Mouse (Mus musculus) forebrain, embryonic 10.5 days (tissue): Measurements from ENCODE around the gene Dnajc10. TPM values are rescaled to one million over a fixed set of nuclear protein-coding genes. Genes with fewer than 3 reads are reported as not detected.

ENCODE experiments used
- DNase-seq: peaks from one replicate; pipeline ENCODE4 v3.0.0-alpha.2; 2017; ENCODE audit warnings: low spot score; ENCODE audit errors: extremely low spot score
- H3K27ac ChIP-seq: fragments of 300-500 bp; sonication (generic); 2 replicates; pipeline ENCODE4 v1.5.1; 2016; ENCODE audit warnings: mild to moderate bottlenecking
- H3K27me3 ChIP-seq: fragments of 300-500 bp; sonication (generic); 2 replicates; pipeline ENCODE4 v1.6.1; 2016; ENCODE audit warnings: mild to moderate bottlenecking; ENCODE audit not compliant: poor library complexity, severe bottlenecking
- H3K36me3 ChIP-seq: fragments of 300-500 bp; sonication (generic); replicated peaks from 2 replicates; pipeline ENCODE4 v1.6.1; 2016; ENCODE audit warnings: mild to moderate bottlenecking, moderate library complexity
- H3K4me1 ChIP-seq: fragments of 300-500 bp; sonication (generic); 2 replicates; pipeline ENCODE4 v1.6.1; 2016
- H3K4me3 ChIP-seq: fragments of 300-500 bp; sonication (generic); 2 replicates; pipeline ENCODE4 v1.5.1; 2016; ENCODE audit warnings: mild to moderate bottlenecking, moderate library complexity
- H3K9me3 ChIP-seq: fragments of 300-500 bp; sonication (generic); 2 replicates; pipeline ENCODE4 v1.6.1; 2016; ENCODE audit warnings: mild to moderate bottlenecking, moderate library complexity
- WGBS: fragments of 180-500 bp; shearing (Covaris S2); methylation state at CpG from one replicate; pipeline ENCODE4 v1.1.7; 2016; 5-methylcytosine and 5-hydroxymethylcytosine counted together
- polyA plus RNA-seq: library from polyadenylated mRNA; unstranded; fragments of >200 nt; fragmentation: Nextera tagmentation; extraction: Ambion mirVana; gene quantifications from 2 replicates; pipeline ENCODE4 v1.2.1, GENCODE M21; 2016

Gene Dnajc10
- 83.5 and 86.5 TPM in 2 replicates for polyA plus RNA-seq

GRCm38 (mm10) chr2:80315242-80316161, at the start of gene Dnajc10:
Gene Dnajc10, plus strand, starts transcription at chr2:80315466.
- H3K27me3 ChIP-seq, result no peaks in the 10 kb centered on the region
- H3K4me1 ChIP-seq, result peaks cover 16% of the 10 kb centered on the region
- peaks cover 29% of the 10 kb centered on the region for H3K36me3 ChIP-seq
- WGBS, result under 1% methylated on average over 71 of the region's 72 CpGs
- peak; percentile 92 for DNase-seq
- H3K9me3 ChIP-seq, result no peaks in the 10 kb centered on the region
- peak within 1 kb of the TSS; percentile 98 for H3K27ac ChIP-seq
- peak within 1 kb of the TSS; percentile 93 for H3K4me3 ChIP-seq

GRCm38 (mm10) chr2:80266894-80267293, 48.4 kb upstream of the Dnajc10 start:
- Histone ChIP-seq H3K27me3 (no peaks in the 10 kb centered on the region), H3K36me3 (no peaks in the 10 kb centered on the region), H3K4me1 (no peaks in the 10 kb centered on the region), H3K4me3 (peak overlapping the region; percentile 18; the same call in 1 of the 2 replicates), H3K9me3 (no peaks in the 10 kb centered on the region), H3K27ac (no peak overlapping the region)
- 22% methylated on average over 11 of the region's 11 CpGs for WGBS
- DNase-seq, result peak; percentile 64

DNA sequence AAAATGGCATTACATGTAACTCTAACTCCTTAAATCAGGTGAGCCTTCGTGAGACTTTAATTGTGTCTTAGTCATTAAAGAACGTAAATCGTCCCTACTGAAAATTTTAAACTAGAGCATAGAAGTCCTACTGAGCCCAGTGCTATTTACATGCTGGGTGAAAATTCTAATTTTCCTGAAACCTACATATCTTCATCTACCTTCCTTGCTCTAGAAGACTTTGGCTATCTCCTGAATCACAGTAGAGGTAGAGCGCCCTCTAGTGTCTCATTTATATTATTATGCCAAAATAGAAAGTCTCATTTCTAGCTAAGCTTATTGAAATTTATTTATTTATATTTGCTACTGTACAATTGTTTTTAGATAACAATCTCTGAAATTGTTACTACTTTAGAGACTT, 47.2 kb upstream of the Dnajc10 start:
- Histone ChIP-seq H3K36me3 (no peaks in the 10 kb centered on the region), H3K4me3 (no peak overlapping the region), H3K9me3 (no peaks in the 10 kb centered on the region), H3K27ac (no peak overlapping the region), H3K27me3 (no peaks in the 10 kb centered on the region), H3K4me1 (no peaks in the 10 kb centered on the region)
- DNase-seq, result no peak
- 51% methylated on average over 4 of the region's 4 CpGs for WGBS

- H3K27me3 ChIP-seq, result no peaks in the 10 kb centered on the region
- no peaks in the 10 kb centered on the region for H3K4me1 ChIP-seq
- no peak for DNase-seq
- H3K27ac ChIP-seq, result no peak overlapping the region
- H3K9me3 ChIP-seq, result no peaks in the 10 kb centered on the region
- WGBS, result 84% methylated on average over 1 of the region's 1 CpGs
- no peaks in the 10 kb centered on the region for H3K36me3 ChIP-seq
- H3K4me3 ChIP-seq, result no peak overlapping the region
Measured at GRCm38 (mm10) chr2:80271431-80271830, 43.8 kb upstream of the Dnajc10 start.

DNA sequence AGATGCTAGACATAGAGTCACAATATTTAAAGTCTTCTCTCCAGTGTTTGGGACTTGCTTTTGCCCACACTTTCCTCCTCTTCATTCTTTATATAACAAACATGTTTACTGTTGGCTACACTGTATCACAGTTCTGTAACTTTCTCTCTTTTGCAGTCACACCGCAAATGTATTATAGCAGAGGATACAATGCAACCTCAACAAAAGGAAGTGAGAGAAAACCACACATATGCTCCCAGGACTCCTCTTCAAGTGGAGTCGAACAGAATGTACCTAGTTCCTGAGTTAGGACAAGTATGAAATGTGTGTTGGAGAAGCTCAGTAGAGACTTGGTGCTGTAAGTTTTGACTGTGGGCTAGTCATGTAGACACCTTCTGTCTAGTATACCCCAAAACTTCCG, 42.2 kb upstream of the Dnajc10 start:
- no peak overlapping the region for H3K4me3 ChIP-seq
- 91% methylated on average over 3 of the region's 3 CpGs for WGBS

GRCm38 (mm10) chr2:80273763-80274162, 41.5 kb upstream of the Dnajc10 start:
- Histone ChIP-seq H3K27me3 (no peaks in the 10 kb centered on the region), H3K9me3 (no peaks in the 10 kb centered on the region), H3K4me3 (no peak overlapping the region), H3K36me3 (no peaks in the 10 kb centered on the region), H3K4me1 (no peaks in the 10 kb centered on the region), H3K27ac (no peak overlapping the region)
- 74% methylated on average over 4 of the region's 4 CpGs for WGBS
- no peak for DNase-seq

More for the DNA sequence above, 42.2 kb upstream of the Dnajc10 start:
- H3K36me3 ChIP-seq, result no peaks in the 10 kb centered on the region
- no peaks in the 10 kb centered on the region for H3K27me3 ChIP-seq
- DNase-seq, result no peak
- H3K4me1 ChIP-seq, result no peaks in the 10 kb centered on the region
- H3K9me3 ChIP-seq, result no peaks in the 10 kb centered on the region
- no peak overlapping the region for H3K27ac ChIP-seq

GRCm38 (mm10) chr2:80275136-80275535, 40.1 kb upstream of the Dnajc10 start:
- WGBS, result 52% methylated on average over 2 of the region's 2 CpGs
- no peak for DNase-seq
- no peaks in the 10 kb centered on the region for H3K4me1 ChIP-seq
- no peaks in the 10 kb centered on the region for H3K36me3 ChIP-seq
- no peak overlapping the region for H3K4me3 ChIP-seq
- no peak overlapping the region for H3K27ac ChIP-seq
- no peaks in the 10 kb centered on the region for H3K27me3 ChIP-seq
- H3K9me3 ChIP-seq, result no peaks in the 10 kb centered on the region

DNA sequence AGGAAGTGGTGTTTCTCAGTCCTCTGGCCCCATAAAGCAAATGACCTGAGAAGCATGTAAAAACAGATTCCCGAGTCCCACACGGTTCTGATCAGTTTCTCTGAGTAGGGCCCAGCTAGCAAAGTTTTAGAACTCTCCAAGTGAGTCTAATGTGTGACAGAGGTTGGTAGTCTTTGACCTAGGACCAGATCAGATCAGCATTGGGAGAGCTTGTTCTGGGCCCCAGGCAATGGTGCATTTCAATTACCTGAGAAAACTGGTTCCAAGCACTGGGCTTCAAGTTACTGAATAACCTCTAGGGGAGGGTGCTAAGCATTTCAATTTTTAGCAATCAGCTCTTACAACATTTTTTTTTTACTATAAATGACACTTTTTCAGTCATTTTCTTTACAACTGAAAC, 33.1 kb upstream of the Dnajc10 start:
- Histone ChIP-seq H3K4me1 (no peaks in the 10 kb centered on the region), H3K27me3 (no peaks in the 10 kb centered on the region), H3K36me3 (no peaks in the 10 kb centered on the region), H3K9me3 (no peaks in the 10 kb centered on the region), H3K27ac (no peak overlapping the region), H3K4me3 (no peak overlapping the region)
- WGBS, result 85% methylated on average over 2 of the region's 2 CpGs
- DNase-seq, result no peak

DNA sequence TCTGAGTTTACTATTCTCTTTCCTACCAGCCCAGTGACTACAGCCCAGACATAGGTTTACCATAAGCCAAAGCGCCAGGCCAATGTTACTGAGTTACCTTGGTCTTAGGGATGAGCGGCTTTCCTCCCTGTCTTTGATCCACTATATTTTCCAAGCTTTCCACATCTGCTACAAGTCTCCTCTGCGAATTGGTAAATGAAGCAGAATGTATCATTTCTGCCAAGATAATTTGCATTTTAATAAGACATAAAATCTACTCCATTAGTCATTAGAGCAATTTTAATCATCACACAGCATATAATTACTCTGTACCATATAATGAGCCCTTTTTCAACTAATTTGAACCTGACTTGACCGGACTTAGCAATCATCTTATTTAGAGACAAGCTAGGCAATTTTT, 28.9 kb upstream of the Dnajc10 start:
- Histone ChIP-seq H3K9me3 (no peaks in the 10 kb centered on the region), H3K27me3 (no peaks in the 10 kb centered on the region), H3K36me3 (no peaks in the 10 kb centered on the region), H3K27ac (no peak overlapping the region), H3K4me3 (no peak overlapping the region), H3K4me1 (no peaks in the 10 kb centered on the region)
- no peak for DNase-seq
- 91% methylated on average over 4 of the region's 4 CpGs for WGBS

GRCm38 (mm10) chr2:80292172-80292571, 23.1 kb upstream of the Dnajc10 start, which contains the start of gene Prdx6b:
Gene Prdx6b, plus strand, starts transcription at chr2:80292472.
- Histone ChIP-seq H3K4me3 (no peak within 1 kb of the TSS), H3K36me3 (no peaks in the 10 kb centered on the region), H3K4me1 (no peaks in the 10 kb centered on the region), H3K27me3 (no peaks in the 10 kb centered on the region), H3K9me3 (no peaks in the 10 kb centered on the region), H3K27ac (no peak within 1 kb of the TSS)
- DNase-seq, result no peak
- WGBS, result 88% methylated on average over 8 of the region's 8 CpGs

DNA sequence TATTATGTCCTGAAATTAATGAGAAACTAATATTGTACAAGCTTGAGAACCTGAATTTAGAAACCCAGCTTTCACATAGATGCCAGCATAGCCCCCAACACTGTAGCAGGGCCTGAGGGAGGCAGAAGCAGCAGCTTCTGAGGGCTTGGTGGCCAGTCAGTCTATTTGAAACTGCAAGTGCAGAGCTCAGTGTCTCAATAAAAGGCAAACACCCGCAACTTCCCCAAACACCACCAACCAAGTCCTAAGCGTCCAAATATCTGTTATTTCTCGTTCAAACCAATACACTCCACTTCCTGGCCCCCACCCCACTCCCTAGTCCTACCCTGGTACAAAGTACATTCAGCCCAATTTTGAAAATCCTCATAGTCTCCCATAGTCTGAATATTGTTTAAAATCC, 16.9 kb upstream of the Dnajc10 start:
- DNase-seq, result no peak
- H3K4me3 ChIP-seq, result no peak overlapping the region
- WGBS, result 86% methylated on average over 3 of the region's 3 CpGs
- no peak overlapping the region for H3K27ac ChIP-seq
- H3K9me3 ChIP-seq, result no peaks in the 10 kb centered on the region
- H3K27me3 ChIP-seq, result no peaks in the 10 kb centered on the region
- H3K4me1 ChIP-seq, result no peaks in the 10 kb centered on the region
- no peaks in the 10 kb centered on the region for H3K36me3 ChIP-seq

GRCm38 (mm10) chr2:80300806-80301205, 14.5 kb upstream of the Dnajc10 start:
- H3K9me3 ChIP-seq, result no peaks in the 10 kb centered on the region
- no peak overlapping the region for H3K4me3 ChIP-seq
- no peaks in the 10 kb centered on the region for H3K4me1 ChIP-seq
- DNase-seq, result no peak
- no peaks in the 10 kb centered on the region for H3K36me3 ChIP-seq
- H3K27ac ChIP-seq, result no peak overlapping the region
- WGBS, result 94% methylated on average over 4 of the region's 4 CpGs
- no peaks in the 10 kb centered on the region for H3K27me3 ChIP-seq

DNA sequence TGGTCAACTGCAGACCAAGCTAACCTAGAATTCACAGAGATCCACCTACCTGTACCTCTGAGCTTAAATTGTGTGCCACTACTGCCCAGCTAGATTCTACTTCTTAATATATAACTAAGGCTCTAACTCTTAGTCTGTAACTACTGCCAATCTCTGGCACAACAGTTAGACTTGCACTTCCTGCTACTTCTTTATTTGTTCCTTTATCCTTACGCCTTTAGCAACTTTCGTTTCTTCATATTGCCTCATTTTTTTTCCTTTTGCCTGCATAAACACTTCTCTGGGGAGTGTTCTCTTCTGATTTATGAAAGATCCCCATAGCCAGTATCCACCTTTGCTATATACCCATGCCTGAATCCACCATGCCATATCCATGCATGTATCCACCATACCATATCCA, 11.3 kb upstream of the Dnajc10 start:
- DNase-seq, result no peak
- Histone ChIP-seq H3K4me1 (no peaks in the 10 kb centered on the region), H3K36me3 (no peaks in the 10 kb centered on the region), H3K9me3 (no peaks in the 10 kb centered on the region), H3K27ac (no peak overlapping the region), H3K27me3 (no peaks in the 10 kb centered on the region), H3K4me3 (no peak overlapping the region)
- WGBS, result 93% methylated on average over 2 of the region's 2 CpGs
